Mouse (Mus musculus): ENCODE measurements around the gene Olfr1307. TPM values are rescaled to one million over a fixed set of nuclear protein-coding genes. Genes with fewer than 3 reads are reported as not detected.

Olfr1307 gene
- total RNA-seq (2017) = under 0.01 to 0.10 TPM in 2 of 3 replicates, not detected in the other

DNA sequence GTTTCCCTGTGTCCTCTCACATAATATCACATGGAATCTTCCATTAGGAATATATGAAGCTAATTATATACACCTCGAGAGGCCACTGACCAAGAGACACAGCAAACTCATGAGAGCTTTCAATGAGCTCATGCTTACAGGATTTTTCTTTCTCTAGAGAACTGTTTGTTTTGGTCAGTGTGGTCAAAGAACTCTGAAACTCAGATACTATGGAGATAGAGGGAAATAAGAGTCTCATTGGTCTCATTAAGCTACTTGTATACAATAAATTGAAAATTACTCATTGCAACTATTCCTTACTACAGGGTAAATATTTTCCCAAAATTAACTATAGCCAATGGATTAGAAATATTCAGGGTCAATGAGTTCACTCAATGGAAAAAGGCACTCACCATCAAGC, at the start of gene Olfr1307:
Gene Olfr1307 (minus strand): TSS at position 101 of the 400 bp plus-strand sequence.
- no peak for ATAC-seq (replicated peaks; ENCODE audit: insufficient number of reproducible peaks, low FRiP score, low TSS enrichment, poor library complexity, severe bottlenecking)

DNA sequence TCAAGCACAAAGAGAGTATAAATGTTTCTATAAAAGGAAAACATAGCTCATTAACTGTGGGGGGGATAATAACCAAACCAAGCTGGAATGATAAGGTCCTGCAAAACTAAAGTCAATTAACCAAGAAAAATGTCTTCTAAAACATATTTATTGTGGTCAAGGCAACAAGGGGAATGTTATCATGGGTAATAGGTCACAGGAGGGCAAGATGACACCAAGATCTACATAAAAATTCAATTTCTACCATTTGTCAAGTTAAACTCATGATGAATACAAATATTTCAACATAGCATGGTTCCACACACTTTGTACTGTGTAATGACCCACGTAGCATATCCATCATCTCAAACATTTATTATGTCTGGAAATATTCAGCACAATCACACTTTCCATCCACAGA, 40.9 kb upstream of the Olfr1307 start, which contains the start of gene Olfr1309:
Gene Olfr1309 (minus strand): TSS at position 101 of the 400 bp plus-strand sequence.
- no peak for ATAC-seq (replicated peaks; ENCODE audit: insufficient number of reproducible peaks, low FRiP score, low TSS enrichment, poor library complexity, severe bottlenecking)

GRCm38 (mm10) chr2:111964844-111965243, 15.6 kb upstream of the Olfr1307 start, which contains the start of gene Olfr1308:
Olfr1308 (minus strand) TSS chr2:111964944.
- no peak for ATAC-seq (replicated peaks; ENCODE audit: insufficient number of reproducible peaks, low FRiP score, low TSS enrichment, poor library complexity, severe bottlenecking)

DNA sequence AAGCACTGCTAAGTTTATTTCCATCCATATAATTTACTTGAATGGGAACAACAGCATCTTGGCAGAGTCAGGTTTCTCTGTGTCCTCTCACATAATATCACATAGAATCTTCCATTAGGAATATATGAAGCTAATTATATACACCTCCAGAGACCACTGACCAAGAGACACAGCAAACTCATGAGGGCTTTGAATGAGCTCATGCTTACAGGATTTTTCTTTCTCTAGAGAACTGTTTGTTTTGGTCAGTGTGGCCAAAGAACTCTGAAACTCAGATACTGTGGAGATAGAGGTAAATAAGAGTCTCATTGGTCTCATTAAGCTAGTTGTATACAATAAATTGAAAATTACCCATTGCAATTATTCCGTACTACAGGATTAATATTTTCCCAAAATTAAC, 33.1 kb downstream of the Olfr1307 start, which contains the start of gene Olfr1306:
Gene Olfr1306 (minus strand): TSS at position 101 of the 400 bp plus-strand sequence.
- no peak for ATAC-seq (replicated peaks; ENCODE audit: insufficient number of reproducible peaks, low FRiP score, low TSS enrichment, poor library complexity, severe bottlenecking)

Other genes starting within 250 kb of the Olfr1307 start
- gene Olfr1301, start 198.4 kb downstream of the Olfr1307 start, total RNA-seq (2017) = 0.29 TPM in 1 of 3 replicates, not detected in the others
- not detected in 3 replicates for gene Olfr1302, start 172.0 kb downstream of the Olfr1307 start, total RNA-seq (2017)
- gene Olfr1303, start 129.1 kb downstream of the Olfr1307 start, total RNA-seq (2017) = not detected in 3 replicates
- not detected in 3 replicates for gene Olfr1305, start 72.3 kb downstream of the Olfr1307 start, total RNA-seq (2017)
- not detected in 3 replicates for gene Olfr1306, start 33.2 kb downstream of the Olfr1307 start, total RNA-seq (2017)
- gene Olfr1308, start 15.5 kb upstream of the Olfr1307 start, total RNA-seq (2017) = not detected in 3 replicates
- not detected in 3 replicates for gene Olfr1309, start 40.8 kb upstream of the Olfr1307 start, total RNA-seq (2017)
- not detected in 3 replicates for gene Olfr1310, start 63.3 kb upstream of the Olfr1307 start, total RNA-seq (2017)
- not detected in 3 replicates for gene Olfr1311, start 75.0 kb upstream of the Olfr1307 start, total RNA-seq (2017)
- not detected in 3 replicates for gene Olfr1312, start 100.8 kb upstream of the Olfr1307 start, total RNA-seq (2017)
- gene Olfr1313, start 128.4 kb upstream of the Olfr1307 start, total RNA-seq (2017) = not detected in 3 replicates
- not detected in 3 replicates for gene Olfr1314, start 147.3 kb upstream of the Olfr1307 start, total RNA-seq (2017)
- gene Olfr1315-ps1, start 166.0 kb upstream of the Olfr1307 start, total RNA-seq (2017) = not detected in 3 replicates
- not detected in 3 replicates for gene Olfr1316, start 185.5 kb upstream of the Olfr1307 start, total RNA-seq (2017)
- not detected in 3 replicates for gene Olfr1317, start 190.9 kb upstream of the Olfr1307 start, total RNA-seq (2017)
- gene Olfr1318, start 204.8 kb upstream of the Olfr1307 start, total RNA-seq (2017) = not detected in 3 replicates